Mouse (Mus musculus) layer of hippocampus, postnatal 36 days (tissue): ENCODE data around the gene Pccb. TPM values are rescaled to one million over a fixed set of nuclear protein-coding genes. Genes with fewer than 3 reads are reported as not detected.

Experiments used
- DNase-seq, 2 experiments: peaks; one replicate each; pipeline ENCODE4 v3.0.0; 2022
- total RNA-seq, 2 experiments: library from RNA; stranded (reverse); gene quantifications; 2 replicates each; pipeline ENCODE4 v1.2.3; 2021

Gene Pccb
- total RNA-seq, 2 experiments from 2014 or later = 43.0 to 43.3 TPM

- DNase-seq = no peak
Measured at GRCm38 (mm10) chr9:101042249-101042648, 7.6 kb upstream of the Pccb start.

- no peak for DNase-seq
Measured at GRCm38 (mm10) chr9:101041508-101041907, 6.8 kb upstream of the Pccb start.

- no peak for DNase-seq
Measured at GRCm38 (mm10) chr9:101038634-101039033, 3.9 kb upstream of the Pccb start.

GRCm38 (mm10) chr9:101037396-101037795, 2.7 kb upstream of the Pccb start:
- no peak for DNase-seq

GRCm38 (mm10) chr9:101036876-101037275, 2.2 kb upstream of the Pccb start:
- no peak for DNase-seq

GRCm38 (mm10) chr9:101035836-101036596, 1.3 kb upstream of the Pccb start:
- DNase-seq = no peak

GRCm38 (mm10) chr9:101033761-101034447, 794 bp downstream of the Pccb start:
- no peak for DNase-seq

- no peak for DNase-seq
Measured at GRCm38 (mm10) chr9:101018768-101019167, 15.9 kb downstream of the Pccb start.

GRCm38 (mm10) chr9:101017734-101018516, 16.8 kb downstream of the Pccb start:
- no peak for DNase-seq

- no peak for DNase-seq
Measured at GRCm38 (mm10) chr9:101015324-101015723, 19.4 kb downstream of the Pccb start.

GRCm38 (mm10) chr9:101012433-101012832, 22.3 kb downstream of the Pccb start:
- DNase-seq = no peak

- no peak for DNase-seq
Measured at GRCm38 (mm10) chr9:101005866-101006265, 28.8 kb downstream of the Pccb start.

- no peak for DNase-seq
Measured at GRCm38 (mm10) chr9:101003302-101003701, 31.4 kb downstream of the Pccb start.

- DNase-seq = no peak
Measured at GRCm38 (mm10) chr9:101002841-101003240, 31.9 kb downstream of the Pccb start.

GRCm38 (mm10) chr9:101002053-101002452, 32.6 kb downstream of the Pccb start:
- no peak for DNase-seq

- no peak for DNase-seq
Measured at GRCm38 (mm10) chr9:100997138-100997537, 37.6 kb downstream of the Pccb start.

- no peak for DNase-seq
Measured at GRCm38 (mm10) chr9:100993937-100994336, 40.8 kb downstream of the Pccb start.

GRCm38 (mm10) chr9:100992191-100992590, 42.5 kb downstream of the Pccb start:
- no peak for DNase-seq

- no peak for DNase-seq
Measured at GRCm38 (mm10) chr9:100991321-100991720, 43.4 kb downstream of the Pccb start.

- no peak for DNase-seq
Measured at GRCm38 (mm10) chr9:100990609-100991008, 44.1 kb downstream of the Pccb start.

- DNase-seq = no peak
Measured at GRCm38 (mm10) chr9:100987850-100988249, 46.8 kb downstream of the Pccb start.

- DNase-seq = no peak
Measured at GRCm38 (mm10) chr9:100987006-100987405, 47.7 kb downstream of the Pccb start.
